Mouse (Mus musculus): Measurements from ENCODE around the gene Setd2. TPM values are rescaled to one million over a fixed set of nuclear protein-coding genes. Genes with fewer than 3 reads are reported as not detected.

Gene Setd2
- polyA plus RNA-seq, 1 experiment from 2014 or later: 16.8 TPM

- H3K4me2 ChIP-seq (ENCODE audit: low read depth, low read length): no peak overlapping the region
- WGBS: 79% methylated on average over 2 of the region's 2 CpGs
These were observed 2.7 kb downstream of the Setd2 start for GRCm38 (mm10) chr9:110535114-110535513.

GRCm38 (mm10) chr9:110536636-110537035 is 4.2 kb downstream of the Setd2 start:
- Histone ChIP-seq H3K27me3 (replicated peaks; ENCODE audit: control insufficient read depth, insufficient read depth, low read length) (no peaks in the 10 kb centered on the region), H3K9ac (ENCODE audit: low read depth, low read length) (no peak overlapping the region), H3K36me3 (ENCODE audit: control insufficient read depth, insufficient read depth, low read length) (no peaks in the 10 kb centered on the region), H3K4me2 (ENCODE audit: low read depth, low read length) (no peak overlapping the region), H3K27ac (ENCODE audit: low read length) (no peak overlapping the region), H3K4me3 (ENCODE audit: low read length) (no peak overlapping the region), H3K9me3 (ENCODE audit: control insufficient read depth, low read length) (no peaks in the 10 kb centered on the region), H3K4me1 (ENCODE audit: control insufficient read depth, insufficient read depth, low read length) (peaks cover 16% of the 10 kb centered on the region)
- no peak for ATAC-seq
- 93% methylated on average over 2 of the region's 2 CpGs for WGBS

More at GRCm38 (mm10) chr9:110535114-110535513, 2.7 kb downstream of the Setd2 start:
- no peaks in the 10 kb centered on the region for H3K36me3 ChIP-seq (ENCODE audit: control insufficient read depth, insufficient read depth, low read length)
- H3K9me3 ChIP-seq (ENCODE audit: control insufficient read depth, low read length): no peaks in the 10 kb centered on the region
- no peak for ATAC-seq
- H3K4me1 ChIP-seq (ENCODE audit: control insufficient read depth, insufficient read depth, low read length): peaks cover 16% of the 10 kb centered on the region
- no peak overlapping the region for H3K4me3 ChIP-seq (ENCODE audit: low read length)
- no peak overlapping the region for H3K27ac ChIP-seq (ENCODE audit: low read length)
- H3K9ac ChIP-seq (ENCODE audit: low read depth, low read length): no peak overlapping the region
- no peaks in the 10 kb centered on the region for H3K27me3 ChIP-seq (replicated peaks; ENCODE audit: control insufficient read depth, insufficient read depth, low read length)

GRCm38 (mm10) chr9:110538511-110538910 is 6.1 kb downstream of the Setd2 start:
- no peaks in the 10 kb centered on the region for H3K9me3 ChIP-seq (ENCODE audit: control insufficient read depth, low read length)
- no peak overlapping the region for H3K4me3 ChIP-seq (ENCODE audit: low read length)
- no peak overlapping the region for H3K27ac ChIP-seq (ENCODE audit: low read length)
- no peak overlapping the region for H3K4me2 ChIP-seq (ENCODE audit: low read depth, low read length)
- no peak for ATAC-seq
- H3K27me3 ChIP-seq (replicated peaks; ENCODE audit: control insufficient read depth, insufficient read depth, low read length): no peaks in the 10 kb centered on the region
- no peaks in the 10 kb centered on the region for H3K36me3 ChIP-seq (ENCODE audit: control insufficient read depth, insufficient read depth, low read length)
- peaks cover 16% of the 10 kb centered on the region for H3K4me1 ChIP-seq (ENCODE audit: control insufficient read depth, insufficient read depth, low read length)
- no peak overlapping the region for H3K9ac ChIP-seq (ENCODE audit: low read depth, low read length)

- no peaks in the 10 kb centered on the region for H3K4me1 ChIP-seq (ENCODE audit: control insufficient read depth, insufficient read depth, low read length)
- H3K36me3 ChIP-seq (ENCODE audit: control insufficient read depth, insufficient read depth, low read length): no peaks in the 10 kb centered on the region
- no peak overlapping the region for H3K9ac ChIP-seq (ENCODE audit: low read depth, low read length)
- no peak overlapping the region for H3K27ac ChIP-seq (ENCODE audit: low read length)
- H3K4me3 ChIP-seq (ENCODE audit: low read length): no peak overlapping the region
- 82% methylated on average over 4 of the region's 4 CpGs for WGBS
- no peak for ATAC-seq
- no peaks in the 10 kb centered on the region for H3K27me3 ChIP-seq (replicated peaks; ENCODE audit: control insufficient read depth, insufficient read depth, low read length)
- H3K9me3 ChIP-seq (ENCODE audit: control insufficient read depth, low read length): no peaks in the 10 kb centered on the region
- no peak overlapping the region for H3K4me2 ChIP-seq (ENCODE audit: low read depth, low read length)
These were observed 9.6 kb downstream of the Setd2 start for GRCm38 (mm10) chr9:110541988-110542387.

- no peak overlapping the region for H3K27ac ChIP-seq (ENCODE audit: low read length)
- ATAC-seq: no peak
- 97% methylated on average over 19 of the region's 19 CpGs for WGBS
- no peak overlapping the region for H3K9ac ChIP-seq (ENCODE audit: low read depth, low read length)
- H3K9me3 ChIP-seq (ENCODE audit: control insufficient read depth, low read length): no peaks in the 10 kb centered on the region
- H3K36me3 ChIP-seq (ENCODE audit: control insufficient read depth, insufficient read depth, low read length): peaks cover 34% of the 10 kb centered on the region
- H3K4me1 ChIP-seq (ENCODE audit: control insufficient read depth, insufficient read depth, low read length): no peaks in the 10 kb centered on the region
- H3K4me2 ChIP-seq (ENCODE audit: low read depth, low read length): no peak overlapping the region
- H3K27me3 ChIP-seq (replicated peaks; ENCODE audit: control insufficient read depth, insufficient read depth, low read length): no peaks in the 10 kb centered on the region
- no peak overlapping the region for H3K4me3 ChIP-seq (ENCODE audit: low read length)
These were observed 15.9 kb downstream of the Setd2 start for GRCm38 (mm10) chr9:110548261-110548660.

GRCm38 (mm10) chr9:110568309-110568708 is 35.9 kb downstream of the Setd2 start:
- ATAC-seq: no peak
- H3K4me1 ChIP-seq (ENCODE audit: control insufficient read depth, insufficient read depth, low read length): no peaks in the 10 kb centered on the region
- no peak overlapping the region for H3K27ac ChIP-seq (ENCODE audit: low read length)
- no peaks in the 10 kb centered on the region for H3K27me3 ChIP-seq (replicated peaks; ENCODE audit: control insufficient read depth, insufficient read depth, low read length)
- H3K4me2 ChIP-seq (ENCODE audit: low read depth, low read length): no peak overlapping the region
- no peaks in the 10 kb centered on the region for H3K9me3 ChIP-seq (ENCODE audit: control insufficient read depth, low read length)
- no peak overlapping the region for H3K9ac ChIP-seq (ENCODE audit: low read depth, low read length)
- 0 out of 2 replicates have a peak, but pooled peaks cover 4% of the 10 kb centered on the region for H3K36me3 ChIP-seq (ENCODE audit: control insufficient read depth, insufficient read depth, low read length)
- no peak overlapping the region for H3K4me3 ChIP-seq (ENCODE audit: low read length)

- no peak for ATAC-seq
- no peak overlapping the region for H3K4me2 ChIP-seq (ENCODE audit: low read depth, low read length)
- no peaks in the 10 kb centered on the region for H3K4me1 ChIP-seq (ENCODE audit: control insufficient read depth, insufficient read depth, low read length)
- no peak overlapping the region for H3K9ac ChIP-seq (ENCODE audit: low read depth, low read length)
- no peak overlapping the region for H3K27ac ChIP-seq (ENCODE audit: low read length)
- H3K9me3 ChIP-seq (ENCODE audit: control insufficient read depth, low read length): no peaks in the 10 kb centered on the region
- H3K27me3 ChIP-seq (replicated peaks; ENCODE audit: control insufficient read depth, insufficient read depth, low read length): no peaks in the 10 kb centered on the region
- WGBS: 87% methylated on average over 2 of the region's 2 CpGs
- H3K4me3 ChIP-seq (ENCODE audit: low read length): no peak overlapping the region
- no peaks in the 10 kb centered on the region for H3K36me3 ChIP-seq (ENCODE audit: control insufficient read depth, insufficient read depth, low read length)
These were observed 49.8 kb downstream of the Setd2 start for GRCm38 (mm10) chr9:110582161-110582560.

- H3K9me3 ChIP-seq (ENCODE audit: control insufficient read depth, low read length): no peaks in the 10 kb centered on the region
- H3K9ac ChIP-seq (ENCODE audit: low read depth, low read length): no peak overlapping the region
- H3K36me3 ChIP-seq (ENCODE audit: control insufficient read depth, insufficient read depth, low read length): no peaks in the 10 kb centered on the region
- 100% methylated on average over 1 of the region's 1 CpGs for WGBS
- H3K4me1 ChIP-seq (ENCODE audit: control insufficient read depth, insufficient read depth, low read length): no peaks in the 10 kb centered on the region
- no peak for ATAC-seq
- no peaks in the 10 kb centered on the region for H3K27me3 ChIP-seq (replicated peaks; ENCODE audit: control insufficient read depth, insufficient read depth, low read length)
- H3K4me3 ChIP-seq (ENCODE audit: low read length): no peak overlapping the region
- H3K27ac ChIP-seq (ENCODE audit: low read length): no peak overlapping the region
- H3K4me2 ChIP-seq (ENCODE audit: low read depth, low read length): no peak overlapping the region
These were observed 51.1 kb downstream of the Setd2 start for GRCm38 (mm10) chr9:110583521-110583920.

- H3K36me3 ChIP-seq (ENCODE audit: control insufficient read depth, insufficient read depth, low read length): peaks cover 7% of the 10 kb centered on the region
- WGBS: 92% methylated on average over 3 of the region's 3 CpGs
- no peak for ATAC-seq
- H3K4me1 ChIP-seq (ENCODE audit: control insufficient read depth, insufficient read depth, low read length): no peaks in the 10 kb centered on the region
- no peaks in the 10 kb centered on the region for H3K27me3 ChIP-seq (replicated peaks; ENCODE audit: control insufficient read depth, insufficient read depth, low read length)
- H3K4me3 ChIP-seq (ENCODE audit: low read length): no peak overlapping the region
- no peak overlapping the region for H3K9ac ChIP-seq (ENCODE audit: low read depth, low read length)
- H3K27ac ChIP-seq (ENCODE audit: low read length): no peak overlapping the region
- no peaks in the 10 kb centered on the region for H3K9me3 ChIP-seq (ENCODE audit: control insufficient read depth, low read length)
- H3K4me2 ChIP-seq (ENCODE audit: low read depth, low read length): no peak overlapping the region
These were observed 79.1 kb downstream of the Setd2 start for GRCm38 (mm10) chr9:110611471-110611870.

- WGBS: 66% methylated on average over 3 of the region's 3 CpGs
- Histone ChIP-seq H3K4me2 (ENCODE audit: low read depth, low read length) (no peak overlapping the region), H3K9me3 (ENCODE audit: control insufficient read depth, low read length) (no peaks in the 10 kb centered on the region), H3K4me1 (ENCODE audit: control insufficient read depth, insufficient read depth, low read length) (no peaks in the 10 kb centered on the region), H3K27ac (ENCODE audit: low read length) (no peak overlapping the region), H3K4me3 (ENCODE audit: low read length) (no peak overlapping the region), H3K36me3 (ENCODE audit: control insufficient read depth, insufficient read depth, low read length) (peaks cover 21% of the 10 kb centered on the region), H3K9ac (ENCODE audit: low read depth, low read length) (no peak overlapping the region), H3K27me3 (replicated peaks; ENCODE audit: control insufficient read depth, insufficient read depth, low read length) (no peaks in the 10 kb centered on the region)
- ATAC-seq: no peak
These were observed 84.7 kb downstream of the Setd2 start for GRCm38 (mm10) chr9:110617081-110617480.
